Mouse (Mus musculus) stomach, postnatal 0 days (tissue): ENCODE measurements around the gene Ess2. TPM values are rescaled to one million over a fixed set of nuclear protein-coding genes. Genes with fewer than 3 reads are reported as not detected.

ENCODE experiments used
- ATAC-seq: fragments of 200-750 bp; cut with Nextera tagmentation; 2 replicates; pipeline ENCODE4 v1.8.0; 2017; ENCODE audit not compliant: low FRiP score, low TSS enrichment
- DNase-seq: peaks from one replicate; pipeline ENCODE4 v3.0.0-alpha.2; 2016; ENCODE audit warnings: low spot score
- H3K27ac ChIP-seq: fragments of 300-500 bp; sonication (generic); replicated peaks from 2 replicates; pipeline ENCODE4 v1.5.1; 2014; ENCODE audit warnings: mild to moderate bottlenecking, control low read depth
- H3K27me3 ChIP-seq: fragments of 300-500 bp; sonication (generic); 2 replicates; pipeline ENCODE4 v1.6.1; 2014; ENCODE audit warnings: low read length; ENCODE audit not compliant: control insufficient read depth, insufficient read depth
- H3K36me3 ChIP-seq: fragments of 300-500 bp; sonication (generic); 2 replicates; pipeline ENCODE4 v1.6.1; 2014; ENCODE audit warnings: low read length, mixed read lengths; ENCODE audit not compliant: control insufficient read depth, insufficient read depth
- H3K4me1 ChIP-seq: fragments of 300-500 bp; sonication (generic); replicated peaks from 2 replicates; pipeline ENCODE4 v1.6.1; 2014; ENCODE audit warnings: antibody characterized with exemption; ENCODE audit not compliant: control insufficient read depth, insufficient read depth
- H3K4me2 ChIP-seq: fragments of 300-500 bp; sonication (generic); replicated peaks from 2 replicates; pipeline ENCODE4 v1.6.1; 2014; ENCODE audit warnings: low read depth, mild to moderate bottlenecking, control low read depth, moderate library complexity
- H3K4me3 ChIP-seq: fragments of 300-500 bp; sonication (generic); 2 replicates; pipeline ENCODE4 v1.5.1; 2014; ENCODE audit warnings: low read depth, low read length, control low read depth
- H3K9ac ChIP-seq: fragments of 300-500 bp; sonication (generic); 2 replicates; pipeline ENCODE4 v1.6.1; 2014; ENCODE audit warnings: mild to moderate bottlenecking, low read length, control low read depth, mixed read lengths
- H3K9me3 ChIP-seq: fragments of 300-500 bp; sonication (generic); 2 replicates; pipeline ENCODE4 v1.6.1; 2016; ENCODE audit warnings: low read length; ENCODE audit not compliant: control insufficient read depth
- CTCF ChIP-seq: IDR thresholded peaks from 2 replicates; pipeline ENCODE4 v1.5.1; 2016; ENCODE audit warnings: antibody characterized with exemption, low read depth, mild to moderate bottlenecking, moderate library complexity
- EP300 ChIP-seq: optimal IDR thresholded peaks from 2 replicates; pipeline ENCODE3; 2016; ENCODE audit warnings: antibody characterized with exemption
- WGBS: fragments of 180-500 bp; shearing (Covaris S2); extraction: QIAGEN DNeasy Blood & Tissue Kit; methylation state at CpG from one replicate; pipeline ENCODE4 v1.1.7; 2014; 5-methylcytosine and 5-hydroxymethylcytosine counted together
- polyA plus RNA-seq: library from polyadenylated mRNA; unstranded; fragments of >200 nt; fragmentation: Nextera tagmentation; extraction: Ambion mirVana; gene quantifications from 2 replicates; pipeline ENCODE4 v1.2.1, GENCODE M21; 2015

Gene Ess2
- polyA plus RNA-seq, 1 experiment from 2014 or later, result 15.6 TPM

DNA sequence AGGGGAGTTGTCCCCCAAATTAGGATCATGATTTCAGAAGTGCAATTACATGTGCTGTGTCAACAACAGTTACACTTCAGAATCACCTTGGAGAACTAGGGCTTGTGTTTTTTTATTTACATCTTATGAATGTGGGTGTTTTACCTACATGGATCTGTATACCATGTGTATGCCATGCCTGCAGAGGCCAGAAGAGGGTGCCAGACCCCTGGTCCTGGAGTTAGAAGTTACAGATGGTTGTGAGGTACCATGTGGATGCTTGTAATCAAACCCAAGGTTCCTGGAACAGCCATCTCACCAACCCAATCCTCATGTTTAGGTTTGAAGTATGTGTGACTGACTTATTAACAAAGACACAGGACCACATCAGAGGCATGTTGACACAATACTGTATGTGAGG lies 52.6 kb downstream of the Ess2 start:
- no peaks in the 10 kb centered on the region for H3K27me3 ChIP-seq
- H3K36me3 ChIP-seq, result peaks cover 38% of the 10 kb centered on the region
- H3K27ac ChIP-seq, result no peak overlapping the region
- no peaks in the 10 kb centered on the region for H3K9me3 ChIP-seq
- DNase-seq (peak; percentile 67), ATAC-seq (peak; percentile 68)
- H3K4me2 ChIP-seq, result no peak overlapping the region
- TF ChIP-seq EP300, result no peak
- peak; percentile 81 for TF ChIP-seq CTCF
- no peak overlapping the region for H3K4me3 ChIP-seq
- no peak overlapping the region for H3K9ac ChIP-seq
- H3K4me1 ChIP-seq, result no peaks in the 10 kb centered on the region

DNA sequence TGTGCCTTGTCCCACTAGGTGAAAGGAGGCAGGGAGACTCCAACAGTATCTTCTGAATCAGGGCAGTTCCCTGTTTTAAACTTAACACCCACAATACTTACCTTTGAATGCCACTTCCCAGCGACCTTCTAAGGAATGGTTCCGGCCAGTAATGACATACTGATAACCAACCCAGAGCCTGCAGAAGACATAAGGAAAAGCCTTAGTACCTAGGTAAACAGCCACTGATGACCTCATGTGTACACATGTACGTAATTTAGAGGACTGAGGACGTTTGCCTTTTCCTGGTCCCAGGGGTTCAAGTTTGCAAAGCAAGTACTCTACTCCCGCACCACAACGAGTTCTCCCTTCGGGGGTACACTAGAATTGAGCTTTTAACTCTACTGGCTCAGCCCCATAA lies 54.0 kb downstream of the Ess2 start:
- DNase-seq (no peak), ATAC-seq (peak; percentile 83)
- TF ChIP-seq EP300 (no peak), CTCF (no peak)
- WGBS, result 76% methylated on average over 7 of the region's 7 CpGs
- Histone ChIP-seq H3K36me3 (peaks cover 44% of the 10 kb centered on the region), H3K9me3 (no peaks in the 10 kb centered on the region), H3K4me1 (no peaks in the 10 kb centered on the region), H3K27ac (0 out of 2 replicates have a peak overlapping the region, but pooled peaks have one; percentile 35), H3K27me3 (no peaks in the 10 kb centered on the region), H3K4me3 (no peak overlapping the region), H3K9ac (no peak overlapping the region), H3K4me2 (no peak overlapping the region)

GRCm38 (mm10) chr16:17853263-17853662 lies 57.9 kb downstream of the Ess2 start:
- no peak for TF ChIP-seq EP300
- no peak for TF ChIP-seq CTCF
- Histone ChIP-seq H3K27me3 (no peaks in the 10 kb centered on the region), H3K4me1 (no peaks in the 10 kb centered on the region), H3K4me2 (no peak overlapping the region), H3K4me3 (no peak overlapping the region), H3K27ac (no peak overlapping the region), H3K9ac (no peak overlapping the region), H3K9me3 (no peaks in the 10 kb centered on the region), H3K36me3 (peaks cover 47% of the 10 kb centered on the region)
- WGBS, result 81% methylated on average over 2 of the region's 2 CpGs
- no peak for DNase-seq
- ATAC-seq, result no peak

- Histone ChIP-seq H3K4me1 (no peaks in the 10 kb centered on the region), H3K9ac (no peak overlapping the region), H3K4me2 (no peak overlapping the region), H3K9me3 (no peaks in the 10 kb centered on the region), H3K27me3 (no peaks in the 10 kb centered on the region), H3K27ac (no peak overlapping the region), H3K4me3 (no peak overlapping the region), H3K36me3 (peaks cover 36% of the 10 kb centered on the region)
- DNase-seq (no peak), ATAC-seq (no peak)
- TF ChIP-seq CTCF, result no peak
- no peak for TF ChIP-seq EP300
- WGBS, result 88% methylated on average over 1 of the region's 1 CpGs
Observed at GRCm38 (mm10) chr16:17851860-17852259, 59.3 kb downstream of the Ess2 start.

GRCm38 (mm10) chr16:17851331-17851730 lies 59.8 kb downstream of the Ess2 start:
- 97% methylated on average over 5 of the region's 5 CpGs for WGBS
- no peak for TF ChIP-seq CTCF
- no peak for TF ChIP-seq EP300

More at GRCm38 (mm10) chr16:17851331-17851730, 59.8 kb downstream of the Ess2 start:
- H3K4me3 ChIP-seq, result no peak overlapping the region
- H3K9ac ChIP-seq, result no peak overlapping the region
- ATAC-seq (no peak), DNase-seq (no peak)
- H3K4me1 ChIP-seq, result no peaks in the 10 kb centered on the region
- H3K9me3 ChIP-seq, result no peaks in the 10 kb centered on the region
- H3K27me3 ChIP-seq, result no peaks in the 10 kb centered on the region
- H3K27ac ChIP-seq, result no peak overlapping the region
- no peak overlapping the region for H3K4me2 ChIP-seq
- H3K36me3 ChIP-seq, result peaks cover 35% of the 10 kb centered on the region

Other genes starting within 250 kb of the Ess2 start
- 19.4 and 22.7 TPM in 2 replicates for gene Med15, start 178.5 kb downstream of the Ess2 start, polyA plus RNA-seq
- 32.0 and 34.0 TPM in 2 replicates for gene Klhl22, start 151.7 kb downstream of the Ess2 start, polyA plus RNA-seq
- 7.8 and 10.7 TPM in 2 replicates for gene Scarf2, start 114.1 kb downstream of the Ess2 start, polyA plus RNA-seq
- gene B830017H08Rik, start 78.2 kb downstream of the Ess2 start, polyA plus RNA-seq, result not detected in 2 replicates
- gene Car15, start 73.0 kb downstream of the Ess2 start, polyA plus RNA-seq, result 0.63 and 1.3 TPM in 2 replicates
- gene Gm20518, start 19.7 kb downstream of the Ess2 start, polyA plus RNA-seq, result 0.07 TPM in 1 of 2 replicates, not detected in the other
- 0.06 and 0.11 TPM in 2 replicates for gene Tssk1, start 17.1 kb downstream of the Ess2 start, polyA plus RNA-seq
- gene Dgcr2, start 12.8 kb downstream of the Ess2 start, polyA plus RNA-seq, result 38.8 and 40.7 TPM in 2 replicates
- 0.07 TPM in 1 of 2 replicates, not detected in the other for gene Tssk2, start 12.7 kb downstream of the Ess2 start, polyA plus RNA-seq
- 0.21 and 0.23 TPM in 2 replicates for gene Gsc2, start 3.7 kb upstream of the Ess2 start, polyA plus RNA-seq
- gene Slc25a1, start 16.9 kb upstream of the Ess2 start, polyA plus RNA-seq, result 219 and 245 TPM in 2 replicates
- gene Vpreb2, start 69.1 kb upstream of the Ess2 start, polyA plus RNA-seq, result not detected in 2 replicates
- gene Dgcr6, start 141.5 kb upstream of the Ess2 start, polyA plus RNA-seq, result 82.8 and 85.8 TPM in 2 replicates
- 9.3 and 10.7 TPM in 2 replicates for gene Prodh, start 178.9 kb upstream of the Ess2 start, polyA plus RNA-seq
- 1.1 TPM in 2 replicates for gene Rtn4r, start 216.3 kb upstream of the Ess2 start, polyA plus RNA-seq